Comparison of ENCODE assay signal across 11 mouse cellular contexts in genomic region chr13:107644705-107645104, GRCm38 (mm10).
DNase-seq lines count a peak whose midpoint lies in the region; ATAC-seq and TF ChIP-seq lines count a peak whose summit lies in the region.
"Had no signal": no experiment of that assay in that cellular context is flagged by ENCODE, and none has a peak within 500 bp of the region (broad histone marks: within the 10 kb centered on the region; RNA-seq: fewer than 3 reads in every experiment).

No protein-coding gene starts in this region.

- DNase-seq in heart, postnatal 14 days: no peak
- DNase-seq in hindbrain, embryonic 10.5 days (ENCODE audit: low spot score): no peak
- no peak for DNase-seq in adrenal gland, adult 8-10 months
- no peak for DNase-seq in ovary, postnatal 10 days (ENCODE audit: low spot score)
- DNase-seq: cerebellum, adult 9-10 months; gastrocnemius, postnatal 36 days; thymus, postnatal 36 days had no signal

- intact Hi-C loops in heart, postnatal 14 days (cut with DNase I): no loop called here

- H3K27ac ChIP-seq in heart, embryonic 12.5 days (ENCODE audit: poor library complexity, severe bottlenecking): no peak overlapping the region
- H3K27ac ChIP-seq in hindbrain, embryonic 10.5 days: peak overlapping the region; percentile 87
- H3K27ac ChIP-seq in liver, embryonic 15.5 days (replicated peaks): no peak overlapping the region

- ATAC-seq in heart, embryonic 12.5 days (ENCODE audit: insufficient number of reproducible peaks, low FRiP score): no peak
- ATAC-seq in liver, embryonic 15.5 days (ENCODE audit: insufficient read depth): no peak
- no peak for ATAC-seq in monocyte, adult 5-6 weeks (replicated peaks; ENCODE audit: insufficient number of reproducible peaks, low FRiP score, low TSS enrichment, poor library complexity, severe bottlenecking)

- H3K9me3 ChIP-seq in heart, embryonic 12.5 days (replicated peaks): no peaks in the 10 kb centered on the region
- no peaks in the 10 kb centered on the region for H3K9me3 ChIP-seq in E14TG2a.4 (ENCODE audit: low read length)
- no peaks in the 10 kb centered on the region for H3K9me3 ChIP-seq in hindbrain, embryonic 10.5 days
- no peaks in the 10 kb centered on the region for H3K9me3 ChIP-seq in liver, embryonic 15.5 days (replicated peaks)

- no peaks in the 10 kb centered on the region for H3K36me3 ChIP-seq in heart, embryonic 12.5 days
- H3K36me3 ChIP-seq in E14TG2a.4 (ENCODE audit: insufficient read depth, low read length): no peaks in the 10 kb centered on the region
- H3K36me3 ChIP-seq in hindbrain, embryonic 10.5 days: no peaks in the 10 kb centered on the region
- H3K36me3 ChIP-seq in liver, embryonic 15.5 days (replicated peaks): no peaks in the 10 kb centered on the region

- WGBS in heart, embryonic 12.5 days: 33% methylated on average over 12 of the region's 12 CpGs
- WGBS in hindbrain, embryonic 10.5 days: 36% methylated on average over 12 of the region's 12 CpGs
- WGBS in liver, embryonic 15.5 days (ENCODE audit: insufficient replicate concordance): 26% methylated on average over 12 of the region's 12 CpGs

- peak overlapping the region; percentile 38 for H3K4me3 ChIP-seq in heart, embryonic 12.5 days
- H3K4me3 ChIP-seq in E14TG2a.4 (replicated peaks; ENCODE audit: low read length): peak overlapping the region; percentile 74
- H3K4me3 ChIP-seq in hindbrain, embryonic 10.5 days: peak overlapping the region; percentile 56
- H3K4me3 ChIP-seq in liver, embryonic 15.5 days (replicated peaks): no peak overlapping the region

- H3K9ac ChIP-seq in heart, embryonic 12.5 days: no peak overlapping the region; the same call in 1 of the 2 replicates
- no peak overlapping the region for H3K9ac ChIP-seq in liver, embryonic 15.5 days

- no peak for TF ChIP-seq CTCF in E14TG2a.4 (conservative IDR thresholded peaks at IDR 0.05; ENCODE audit: low read length)

- peaks cover 25% of the 10 kb centered on the region for H3K27me3 ChIP-seq in heart, embryonic 12.5 days (replicated peaks)
- peaks cover 47% of the 10 kb centered on the region for H3K27me3 ChIP-seq in E14TG2a.4 (ENCODE audit: insufficient read depth, low read length)
- H3K27me3 ChIP-seq in hindbrain, embryonic 10.5 days (ENCODE audit: insufficient read depth, poor library complexity, severe bottlenecking): peaks cover 49% of the 10 kb centered on the region
- H3K27me3 ChIP-seq in liver, embryonic 15.5 days: peaks cover 44% of the 10 kb centered on the region

- H3K4me1 ChIP-seq in heart, embryonic 12.5 days (replicated peaks): peaks cover 14% of the 10 kb centered on the region
- H3K4me1 ChIP-seq in E14TG2a.4 (replicated peaks; ENCODE audit: low read depth, low read length): peaks cover 29% of the 10 kb centered on the region
- peaks cover 42% of the 10 kb centered on the region for H3K4me1 ChIP-seq in hindbrain, embryonic 10.5 days (replicated peaks)
- H3K4me1 ChIP-seq in liver, embryonic 15.5 days (replicated peaks): peaks cover 6% of the 10 kb centered on the region; the same call in 1 of the 2 replicates

- H3K4me2 ChIP-seq in heart, embryonic 12.5 days: peak overlapping the region; percentile 76
- peak overlapping the region; percentile 49; the same call in 1 of the 2 replicates for H3K4me2 ChIP-seq in liver, embryonic 15.5 days
